Comparison of ENCODE assay signal across 17 mouse cellular contexts in the genomic region with DNA sequence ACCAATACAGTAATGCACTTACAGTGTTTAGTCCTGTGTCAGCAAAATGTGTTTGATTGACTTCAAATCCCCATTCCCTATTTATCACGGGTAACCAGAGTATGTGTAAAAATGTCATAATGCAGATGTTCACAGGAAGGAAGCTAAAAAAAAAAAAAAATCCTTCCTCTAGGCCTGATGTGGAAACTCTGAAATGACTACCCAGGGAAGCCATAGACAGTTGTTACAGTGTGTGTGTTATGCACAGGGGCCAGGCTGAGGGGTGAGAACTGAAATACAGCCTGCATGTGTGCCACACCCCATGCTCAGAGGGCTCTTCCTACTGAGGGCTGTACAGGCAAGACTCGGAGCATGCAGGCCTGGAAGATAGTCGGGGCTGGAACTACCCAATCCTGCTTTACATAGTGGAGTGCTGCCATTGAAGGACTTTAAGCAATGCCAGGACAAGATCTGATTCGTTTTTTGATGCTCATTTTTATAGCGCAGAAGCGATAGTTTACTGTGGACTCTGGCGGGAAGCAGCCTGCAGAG.
"Had no signal": no experiment of that assay in that cellular context is flagged by ENCODE, and none has a peak within 500 bp of the region (broad histone marks: within the 10 kb centered on the region; RNA-seq: fewer than 3 reads in every experiment).

No protein-coding gene starts in this region.

- H3K36me3 ChIP-seq: limb, embryonic 15.5 days; liver, embryonic 13.5 days; midbrain, embryonic 10.5 days; neural tube, embryonic 13.5 days had no signal

- H3K9ac ChIP-seq: limb, embryonic 15.5 days; liver, embryonic 13.5 days; neural tube, embryonic 13.5 days had no signal

- H3K4me1 ChIP-seq: limb, embryonic 15.5 days; liver, embryonic 13.5 days; midbrain, embryonic 10.5 days had no signal

- H3K4me2 ChIP-seq: limb, embryonic 15.5 days; liver, embryonic 13.5 days; neural tube, embryonic 13.5 days had no signal

- DNase-seq: kidney, adult 2 months; kidney, postnatal 36 days; layer of hippocampus, adult 9-11 months; layer of hippocampus, postnatal 36 days; liver, embryonic 13.5 days; lung, adult 18-20 months; lung, postnatal 4 days; right cerebral cortex, postnatal 14 days; thymus, adult 2 months; thymus, postnatal 25 days had no signal

- ATAC-seq: intestine, embryonic 16.5 days; midbrain, embryonic 16.5 days had no signal

- H3K27me3 ChIP-seq: limb, embryonic 15.5 days; liver, embryonic 13.5 days; neural tube, embryonic 13.5 days had no signal

- H3K27ac ChIP-seq: kidney, postnatal 0 days; limb, embryonic 15.5 days; liver, embryonic 13.5 days; midbrain, embryonic 10.5 days; neural tube, embryonic 13.5 days; stomach, postnatal 0 days had no signal

- H3K9me3 ChIP-seq: limb, embryonic 15.5 days; liver, embryonic 13.5 days; midbrain, embryonic 10.5 days; neural tube, embryonic 13.5 days had no signal

- H3K4me3 ChIP-seq: limb, embryonic 15.5 days; liver, embryonic 13.5 days; midbrain, embryonic 10.5 days; neural tube, embryonic 13.5 days had no signal
